Mouse (Mus musculus) pancreas, adult 10 weeks (tissue): ENCODE data around the gene 2310034C09Rik. TPM values are rescaled to one million over a fixed set of nuclear protein-coding genes. Genes with fewer than 3 reads are reported as not detected.

ENCODE experiments used
- polyA plus RNA-seq: library from polyadenylated mRNA; stranded (reverse); fragments of 350-450 nt; fragmentation: Illumina TruSeq; extraction: RNeasy Lipid Tissue Mini Kit (QIAGEN cat#74804); gene quantifications from one replicate; pipeline ENCODE4 v1.2.3, GENCODE M21; 2015; ENCODE audit warnings: low read depth, low replicate concordance; ENCODE audit not compliant: insufficient read depth

Gene 2310034C09Rik
- polyA plus RNA-seq: not detected

DNA sequence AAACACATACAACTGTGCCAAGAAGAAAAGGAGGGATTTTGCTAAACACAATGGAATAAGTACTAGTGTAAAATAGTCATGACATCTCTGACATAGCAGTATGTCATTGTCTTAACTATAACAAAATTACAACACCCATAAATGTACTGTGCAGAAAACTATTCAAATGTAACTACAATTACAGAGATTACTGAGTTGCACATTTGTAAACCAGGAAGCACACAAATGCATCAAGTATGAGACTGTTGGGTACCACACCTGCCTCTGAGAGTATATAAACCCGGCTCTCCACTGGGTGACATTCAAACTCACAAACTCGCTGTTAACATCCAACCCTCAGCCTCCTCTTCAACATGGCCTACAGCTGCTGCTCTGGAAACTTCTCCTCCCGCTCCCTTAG, at the start of gene 2310034C09Rik:
TSS of gene 2310034C09Rik (plus strand) at position 301 of the 400 bp plus-strand sequence.

DNA sequence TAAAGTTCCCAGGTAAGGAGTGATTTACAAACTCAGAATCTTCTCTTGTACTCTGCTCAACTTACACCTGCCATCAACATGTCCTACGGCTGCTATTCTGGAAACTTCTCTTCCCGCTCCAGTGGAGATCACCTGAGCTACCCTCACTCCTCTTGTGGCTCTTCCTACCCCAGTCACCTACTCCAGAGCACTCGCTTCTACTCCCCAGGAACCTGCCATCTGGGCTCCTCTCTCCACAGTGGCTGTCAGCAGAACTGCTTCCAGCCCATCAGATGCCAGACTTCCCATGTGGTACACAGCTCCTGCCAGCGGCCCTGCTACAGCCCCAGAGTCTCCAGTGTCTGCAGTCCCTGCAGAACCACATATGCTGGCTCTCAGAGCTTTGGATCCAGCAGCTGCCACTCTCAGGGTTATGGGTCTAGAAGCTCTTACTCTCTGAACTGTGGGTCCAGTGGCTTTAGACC, 29.8 kb upstream of the 2310034C09Rik start, which contains the start of gene Krtap13-1:
TSS of gene Krtap13-1 (plus strand) at position 51 of the 464 bp plus-strand sequence.

DNA sequence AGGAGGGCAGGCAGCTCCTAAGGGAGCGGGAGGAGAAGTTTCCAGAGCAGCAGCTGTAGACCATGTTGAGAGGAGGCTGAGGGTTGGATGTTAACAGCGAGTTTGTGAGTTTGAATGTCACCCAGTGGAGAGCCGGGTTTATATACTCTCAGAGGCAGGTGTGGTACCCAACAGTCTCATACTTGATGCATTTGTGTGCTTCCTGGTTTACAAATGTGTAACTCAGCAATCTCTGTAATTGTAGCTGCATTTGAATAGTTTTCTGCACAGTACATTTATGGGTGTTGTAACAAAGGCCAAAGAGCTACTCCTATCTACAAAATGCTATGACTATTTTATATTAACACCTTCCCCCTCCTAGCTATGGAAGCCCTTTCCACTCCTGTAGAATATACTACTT, 7.1 kb upstream of the 2310034C09Rik start, which contains the start of gene Krtap13:
TSS of gene Krtap13 (minus strand) at position 101 of the 400 bp plus-strand sequence.

DNA sequence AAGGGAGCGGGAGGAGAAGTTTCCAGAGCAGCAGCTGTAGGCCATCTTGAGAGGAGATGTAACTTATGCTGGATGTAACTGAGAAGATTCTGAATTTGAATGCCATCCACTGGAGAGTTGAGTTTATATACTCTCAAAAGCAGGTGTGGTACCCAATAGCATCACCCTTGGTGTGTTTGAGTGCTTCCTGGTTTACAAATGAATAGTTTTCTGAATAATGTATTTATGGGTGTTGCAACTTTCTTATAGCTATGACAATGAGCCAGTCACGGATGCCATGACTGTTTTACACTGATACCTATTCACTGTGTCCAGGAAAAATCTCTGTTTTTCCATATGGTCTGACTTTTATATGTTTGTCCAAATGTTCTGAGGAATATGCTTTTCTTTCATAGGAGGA, 15.5 kb downstream of the 2310034C09Rik start, which contains the start of gene 2310057N15Rik:
TSS of gene 2310057N15Rik (minus strand) at position 101 of the 400 bp plus-strand sequence.

DNA sequence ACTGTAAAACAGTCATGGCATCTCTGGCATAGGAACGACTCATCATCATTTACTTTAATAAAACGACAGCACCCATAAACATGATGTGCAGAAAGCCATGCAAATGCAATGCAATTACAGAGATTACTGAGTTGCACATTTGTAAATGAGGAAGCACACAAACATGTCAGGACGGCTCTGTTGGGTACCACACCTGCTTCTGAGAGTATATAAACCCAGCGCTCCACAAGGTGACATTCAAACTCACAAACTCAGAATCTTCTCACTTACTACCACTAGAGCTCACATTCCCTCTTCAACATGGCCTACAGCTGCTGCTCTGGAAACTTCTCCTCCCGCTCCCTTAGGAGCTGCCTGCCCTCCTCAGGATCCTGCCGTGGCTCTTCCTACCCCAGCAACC, 18.9 kb downstream of the 2310034C09Rik start, which contains the start of gene Gm5965:
TSS of gene Gm5965 (plus strand) at position 301 of the 400 bp plus-strand sequence.

Other genes starting within 250 kb of the 2310034C09Rik start
- 2.2 TPM for gene Cldn8, start 195.7 kb upstream of the 2310034C09Rik start, polyA plus RNA-seq
- gene Krtap24-1, start 146.6 kb upstream of the 2310034C09Rik start, polyA plus RNA-seq: not detected
- not detected for gene 2310079G19Rik, start 131.2 kb upstream of the 2310034C09Rik start, polyA plus RNA-seq
- not detected for gene Krtap26-1, start 111.1 kb upstream of the 2310034C09Rik start, polyA plus RNA-seq
- not detected for gene Krtap27-1, start 87.2 kb upstream of the 2310034C09Rik start, polyA plus RNA-seq
- gene 2310061N02Rik, start 50.9 kb upstream of the 2310034C09Rik start, polyA plus RNA-seq: not detected
- gene Krtap13-1, start 30.0 kb upstream of the 2310034C09Rik start, polyA plus RNA-seq: not detected
- not detected for gene Krtap13, start 7.2 kb upstream of the 2310034C09Rik start, polyA plus RNA-seq
- gene 2310057N15Rik, start 15.4 kb downstream of the 2310034C09Rik start, polyA plus RNA-seq: not detected
- not detected for gene Gm5965, start 19.0 kb downstream of the 2310034C09Rik start, polyA plus RNA-seq
- not detected for gene Gm20741, start 53.4 kb downstream of the 2310034C09Rik start, polyA plus RNA-seq
- gene Krtap15, start 61.4 kb downstream of the 2310034C09Rik start, polyA plus RNA-seq: not detected
- not detected for gene Krtap14, start 67.3 kb downstream of the 2310034C09Rik start, polyA plus RNA-seq
- not detected for gene Krtap19-1, start 110.6 kb downstream of the 2310034C09Rik start, polyA plus RNA-seq
- gene Krtap19-2, start 115.4 kb downstream of the 2310034C09Rik start, polyA plus RNA-seq: not detected
- not detected for gene Krtap19-3, start 119.2 kb downstream of the 2310034C09Rik start, polyA plus RNA-seq
- gene Krtap19-4, start 126.2 kb downstream of the 2310034C09Rik start, polyA plus RNA-seq: not detected
- gene Krtap19-5, start 137.6 kb downstream of the 2310034C09Rik start, polyA plus RNA-seq: not detected
- gene Krtap19-9b, start 173.4 kb downstream of the 2310034C09Rik start, polyA plus RNA-seq: not detected
- gene Krtap16-3, start 204.0 kb downstream of the 2310034C09Rik start, polyA plus RNA-seq: not detected